Mouse (Mus musculus) forebrain, embryonic 10.5 days (tissue): Measurements from ENCODE around the gene Dzank1. TPM values are rescaled to one million over a fixed set of nuclear protein-coding genes. Genes with fewer than 3 reads are reported as not detected.

Source experiments
- DNase-seq: peaks from one replicate; pipeline ENCODE4 v3.0.0-alpha.2; 2017; ENCODE audit warnings: low spot score; ENCODE audit errors: extremely low spot score
- H3K27ac ChIP-seq: fragments of 300-500 bp; sonication (generic); 2 replicates; pipeline ENCODE4 v1.5.1; 2016; ENCODE audit warnings: mild to moderate bottlenecking
- H3K27me3 ChIP-seq: fragments of 300-500 bp; sonication (generic); 2 replicates; pipeline ENCODE4 v1.6.1; 2016; ENCODE audit warnings: mild to moderate bottlenecking; ENCODE audit not compliant: poor library complexity, severe bottlenecking
- H3K36me3 ChIP-seq: fragments of 300-500 bp; sonication (generic); replicated peaks from 2 replicates; pipeline ENCODE4 v1.6.1; 2016; ENCODE audit warnings: mild to moderate bottlenecking, moderate library complexity
- H3K4me1 ChIP-seq: fragments of 300-500 bp; sonication (generic); 2 replicates; pipeline ENCODE4 v1.6.1; 2016
- H3K4me3 ChIP-seq: fragments of 300-500 bp; sonication (generic); 2 replicates; pipeline ENCODE4 v1.5.1; 2016; ENCODE audit warnings: mild to moderate bottlenecking, moderate library complexity
- H3K9me3 ChIP-seq: fragments of 300-500 bp; sonication (generic); 2 replicates; pipeline ENCODE4 v1.6.1; 2016; ENCODE audit warnings: mild to moderate bottlenecking, moderate library complexity
- WGBS: fragments of 180-500 bp; shearing (Covaris S2); methylation state at CpG from one replicate; pipeline ENCODE4 v1.1.7; 2016; 5-methylcytosine and 5-hydroxymethylcytosine counted together
- polyA plus RNA-seq: library from polyadenylated mRNA; unstranded; fragments of >200 nt; fragmentation: Nextera tagmentation; extraction: Ambion mirVana; gene quantifications from 2 replicates; pipeline ENCODE4 v1.2.1, GENCODE M21; 2016

The Dzank1 gene
- polyA plus RNA-seq, 1 experiment from 2014 or later: 2.8 TPM

DNA sequence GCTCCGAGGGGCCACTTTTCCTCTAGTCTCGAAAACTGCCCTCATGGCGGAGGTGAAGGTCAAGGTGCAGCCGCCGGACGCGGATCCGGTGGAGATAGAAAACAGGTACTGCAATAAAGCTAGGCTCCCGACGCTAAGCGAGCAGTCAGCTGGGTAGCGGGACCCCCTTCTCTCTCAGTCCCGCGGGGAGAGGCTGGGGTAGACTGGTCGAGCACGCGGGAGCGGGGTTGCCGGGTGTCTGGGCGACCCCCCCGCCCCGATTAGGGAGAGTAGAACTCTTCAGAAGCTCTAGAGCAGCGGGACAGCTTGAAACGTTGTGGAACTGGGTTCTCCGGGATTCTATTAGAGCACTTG lies 584 bp upstream of the Dzank1 start:
- Histone ChIP-seq H3K36me3 (peaks cover 28% of the 10 kb centered on the region), H3K4me3 (peak overlapping the region; percentile 92), H3K4me1 (peaks cover 21% of the 10 kb centered on the region), H3K27me3 (peaks cover 14% of the 10 kb centered on the region), H3K9me3 (no peaks in the 10 kb centered on the region), H3K27ac (peak overlapping the region; percentile 90)
- DNase-seq: no peak
- WGBS: 0% methylated on average over 25 of the region's 25 CpGs

DNA sequence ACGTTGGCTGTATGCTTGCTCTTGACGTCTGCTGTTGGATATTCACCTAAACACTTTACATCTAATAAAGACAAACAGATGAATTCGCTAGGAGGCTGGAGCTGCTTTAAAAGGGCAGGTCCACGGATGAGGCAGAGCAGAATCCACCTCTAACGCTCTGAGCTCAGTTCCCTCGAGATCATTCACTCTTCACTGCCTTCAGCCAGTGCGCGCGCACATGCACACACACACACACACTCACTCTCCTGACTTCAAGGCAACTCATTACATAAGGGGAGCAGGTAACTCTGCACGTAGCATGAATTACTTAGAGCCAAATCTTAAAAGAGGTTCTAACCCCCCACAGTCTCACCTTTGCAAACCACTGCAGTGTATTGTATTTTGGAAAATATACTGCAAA lies 1.4 kb downstream of the Dzank1 start:
- no peak for DNase-seq
- WGBS: 63% methylated on average over 10 of the region's 10 CpGs
- no peaks in the 10 kb centered on the region for H3K9me3 ChIP-seq
- H3K4me1 ChIP-seq: peaks cover 21% of the 10 kb centered on the region
- peaks cover 14% of the 10 kb centered on the region for H3K27me3 ChIP-seq
- peaks cover 12% of the 10 kb centered on the region for H3K36me3 ChIP-seq
- H3K4me3 ChIP-seq: no peak overlapping the region
- H3K27ac ChIP-seq: no peak overlapping the region

DNA sequence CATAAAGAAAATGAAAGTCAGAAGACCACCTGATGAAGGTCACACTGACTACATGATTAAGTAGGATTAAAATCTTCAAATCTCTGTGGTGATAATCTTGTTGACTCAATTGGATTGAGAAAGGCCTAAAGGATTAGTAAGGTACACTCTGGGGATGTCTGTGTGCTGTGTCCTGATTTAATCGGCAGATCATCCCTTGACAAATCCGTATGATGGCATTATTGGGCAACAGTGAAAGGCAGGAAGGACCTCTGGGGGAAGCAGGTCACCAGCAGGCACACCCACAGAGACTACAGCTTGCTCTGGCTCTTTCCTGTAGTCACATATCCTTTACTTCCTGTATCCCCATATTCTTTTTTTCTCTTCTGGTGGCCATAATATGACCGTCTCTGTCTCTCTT lies 7.4 kb downstream of the Dzank1 start:
- 79% methylated on average over 3 of the region's 3 CpGs for WGBS
- H3K36me3 ChIP-seq: no peaks in the 10 kb centered on the region
- no peak for DNase-seq
- no peaks in the 10 kb centered on the region for H3K9me3 ChIP-seq
- no peaks in the 10 kb centered on the region for H3K27me3 ChIP-seq
- H3K4me1 ChIP-seq: no peaks in the 10 kb centered on the region
- no peak overlapping the region for H3K27ac ChIP-seq
- no peak overlapping the region for H3K4me3 ChIP-seq

DNA sequence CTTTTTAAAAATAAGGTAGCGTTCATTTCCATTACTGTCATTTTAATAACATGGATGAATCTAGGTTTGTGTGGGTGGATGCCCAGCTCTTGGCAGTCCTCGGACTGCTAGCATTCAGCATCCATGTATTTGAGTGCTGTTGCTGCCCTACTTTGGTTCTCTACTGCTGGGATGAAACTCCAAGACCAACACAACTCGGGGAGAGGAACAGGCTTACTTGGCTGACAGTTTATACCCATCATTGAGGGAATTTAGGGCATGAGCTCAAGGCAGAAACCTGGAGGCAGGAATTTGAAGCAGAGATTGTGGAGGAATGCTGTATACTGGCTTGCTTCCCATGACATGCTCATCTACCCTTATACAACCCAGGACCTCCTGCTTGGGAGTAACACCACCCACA lies 12.6 kb downstream of the Dzank1 start:
- Histone ChIP-seq H3K36me3 (no peaks in the 10 kb centered on the region), H3K27ac (no peak overlapping the region), H3K4me1 (no peaks in the 10 kb centered on the region), H3K4me3 (no peak overlapping the region), H3K27me3 (no peaks in the 10 kb centered on the region), H3K9me3 (no peaks in the 10 kb centered on the region)
- DNase-seq: no peak
- WGBS: 88% methylated on average over 3 of the region's 3 CpGs

DNA sequence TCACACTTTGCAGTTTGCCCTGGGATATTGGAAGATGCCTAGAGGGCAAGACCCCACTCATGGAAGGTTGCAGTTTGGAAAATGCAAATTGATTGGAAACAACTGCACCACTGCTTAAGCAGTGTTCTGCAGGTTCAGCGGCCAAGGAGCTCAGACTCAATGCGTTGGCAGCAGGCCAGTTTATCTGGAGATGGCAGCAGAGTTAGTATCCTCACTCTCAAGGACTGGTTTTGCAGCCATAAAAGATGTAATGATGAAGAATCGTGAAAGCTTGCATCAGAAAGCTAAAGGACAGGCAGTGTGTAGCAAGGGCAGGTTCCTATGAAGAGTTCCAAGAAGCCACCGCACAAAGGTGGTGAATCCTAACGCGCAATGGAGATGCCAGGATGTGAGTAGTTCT lies 25.1 kb downstream of the Dzank1 start:
- 94% methylated on average over 6 of the region's 6 CpGs for WGBS
- Histone ChIP-seq H3K4me3 (no peak overlapping the region), H3K27me3 (no peaks in the 10 kb centered on the region), H3K27ac (no peak overlapping the region), H3K9me3 (no peaks in the 10 kb centered on the region), H3K36me3 (no peaks in the 10 kb centered on the region), H3K4me1 (no peaks in the 10 kb centered on the region)
- DNase-seq: no peak

DNA sequence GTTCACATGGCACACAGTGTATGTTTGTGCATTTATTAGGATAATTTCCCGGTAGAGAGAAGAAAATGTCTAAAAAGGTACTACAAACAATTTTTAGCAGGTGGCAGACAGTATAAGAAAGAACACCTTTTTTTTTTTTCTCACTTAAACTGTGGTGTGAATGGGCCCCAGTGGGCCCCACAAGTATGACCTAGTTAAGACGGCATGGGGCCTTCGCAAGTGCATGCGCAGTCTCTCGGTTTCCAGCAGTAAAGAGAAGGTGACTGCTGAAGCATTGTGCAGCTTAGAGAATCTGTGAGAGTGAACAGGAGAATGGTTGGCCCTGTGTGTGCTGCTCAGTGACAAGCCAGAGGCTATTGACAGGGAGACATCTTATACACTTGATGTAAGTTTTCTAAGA lies 37.9 kb downstream of the Dzank1 start:
- H3K36me3 ChIP-seq: no peaks in the 10 kb centered on the region
- H3K27me3 ChIP-seq: no peaks in the 10 kb centered on the region
- DNase-seq: no peak
- H3K4me1 ChIP-seq: no peaks in the 10 kb centered on the region
- no peak overlapping the region for H3K27ac ChIP-seq
- H3K9me3 ChIP-seq: no peaks in the 10 kb centered on the region
- WGBS: 96% methylated on average over 5 of the region's 5 CpGs
- H3K4me3 ChIP-seq: no peak overlapping the region

DNA sequence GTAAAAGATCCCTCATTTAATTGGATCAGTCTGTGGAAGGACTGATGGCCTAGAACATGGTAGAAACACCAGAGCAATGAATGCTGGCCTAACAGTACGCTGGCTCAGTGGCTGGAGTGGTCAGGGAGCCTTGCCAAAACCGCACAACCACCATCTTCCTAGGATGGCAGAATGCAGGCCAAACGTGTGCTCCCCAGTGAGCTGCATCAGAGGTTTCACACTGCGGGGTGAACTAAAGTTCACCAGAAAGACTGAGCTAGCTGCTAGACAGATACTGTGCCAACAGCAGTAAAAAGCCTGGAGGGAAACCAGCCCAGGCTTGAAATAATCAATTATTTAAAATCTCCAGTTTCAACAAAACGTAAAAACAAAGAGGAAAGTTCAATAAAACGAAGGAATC lies 39.7 kb downstream of the Dzank1 start:
- no peaks in the 10 kb centered on the region for H3K9me3 ChIP-seq
- H3K27ac ChIP-seq: no peak overlapping the region
- 87% methylated on average over 6 of the region's 6 CpGs for WGBS
- no peaks in the 10 kb centered on the region for H3K4me1 ChIP-seq
- H3K27me3 ChIP-seq: no peaks in the 10 kb centered on the region
- DNase-seq: no peak
- no peak overlapping the region for H3K4me3 ChIP-seq
- H3K36me3 ChIP-seq: no peaks in the 10 kb centered on the region

DNA sequence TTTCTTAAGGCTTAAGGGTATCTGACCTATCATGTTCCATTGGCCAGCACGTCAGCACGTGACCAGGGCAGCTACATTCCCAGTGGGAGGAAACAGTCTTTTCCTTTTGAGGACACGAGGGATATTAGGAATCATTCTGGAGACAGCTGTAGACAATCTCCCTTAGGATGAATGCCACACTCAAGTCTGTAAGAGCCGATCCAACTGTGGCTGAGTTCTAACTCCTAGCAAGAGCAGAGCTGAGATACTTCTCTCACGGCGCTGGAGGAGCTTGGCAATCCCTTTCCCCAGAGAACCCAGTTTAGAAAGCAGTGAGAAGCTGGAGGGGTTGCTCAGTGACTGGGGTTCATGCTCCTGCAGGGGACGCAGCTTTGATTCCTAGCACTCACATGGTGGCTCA lies 41.8 kb downstream of the Dzank1 start:
- no peak for DNase-seq
- no peak overlapping the region for H3K4me3 ChIP-seq
- no peak overlapping the region for H3K27ac ChIP-seq
- no peaks in the 10 kb centered on the region for H3K9me3 ChIP-seq
- no peaks in the 10 kb centered on the region for H3K27me3 ChIP-seq
- 88% methylated on average over 7 of the region's 7 CpGs for WGBS
- H3K36me3 ChIP-seq: no peaks in the 10 kb centered on the region
- no peaks in the 10 kb centered on the region for H3K4me1 ChIP-seq

DNA sequence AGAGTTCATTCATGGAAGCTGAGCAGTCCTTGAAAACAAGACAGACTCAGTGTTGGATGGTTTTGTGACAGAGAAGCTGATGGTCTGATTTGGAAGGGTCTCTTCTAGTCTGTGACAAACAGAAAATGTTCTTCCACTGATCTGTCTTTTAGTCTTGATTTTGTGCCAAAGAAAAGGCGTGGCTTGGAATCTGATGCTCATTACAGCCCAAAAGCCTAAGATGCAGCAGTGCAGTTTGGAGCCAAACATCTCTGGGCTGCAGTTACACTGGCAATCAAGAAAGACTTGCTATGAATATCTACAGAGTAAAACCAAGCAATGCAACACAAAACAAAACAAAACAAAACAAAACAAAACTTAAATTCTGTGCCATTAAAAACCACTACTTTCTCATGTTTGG lies 43.1 kb downstream of the Dzank1 start:
- Histone ChIP-seq H3K27me3 (no peaks in the 10 kb centered on the region), H3K9me3 (no peaks in the 10 kb centered on the region), H3K4me1 (no peaks in the 10 kb centered on the region), H3K27ac (no peak overlapping the region), H3K4me3 (no peak overlapping the region), H3K36me3 (no peaks in the 10 kb centered on the region)
- no peak for DNase-seq
- WGBS: 70% methylated on average over 1 of the region's 1 CpGs

DNA sequence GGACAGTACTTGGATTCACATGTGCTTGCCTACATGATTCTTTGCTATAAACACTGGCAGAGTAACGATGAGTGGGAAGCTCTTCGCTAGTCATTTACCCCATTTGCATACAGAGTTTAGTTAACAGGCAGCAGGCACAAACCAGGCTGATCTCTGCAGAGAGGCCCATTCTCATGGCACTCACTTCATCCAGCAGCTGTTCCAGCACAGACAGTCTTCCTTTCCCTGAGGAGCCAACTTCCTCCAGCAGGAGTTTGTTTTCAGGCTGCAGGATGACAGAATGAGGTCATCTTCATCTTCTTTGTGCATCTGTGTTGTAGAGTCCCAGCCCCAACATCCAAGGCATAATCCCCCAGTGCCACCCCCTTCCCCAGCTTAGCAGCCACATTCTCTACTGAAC lies 47.8 kb downstream of the Dzank1 start:
- no peak for DNase-seq
- Histone ChIP-seq H3K27me3 (no peaks in the 10 kb centered on the region), H3K36me3 (no peaks in the 10 kb centered on the region), H3K4me1 (no peaks in the 10 kb centered on the region), H3K9me3 (no peaks in the 10 kb centered on the region), H3K27ac (no peak overlapping the region), H3K4me3 (no peak overlapping the region)
- 89% methylated on average over 2 of the region's 2 CpGs for WGBS

DNA sequence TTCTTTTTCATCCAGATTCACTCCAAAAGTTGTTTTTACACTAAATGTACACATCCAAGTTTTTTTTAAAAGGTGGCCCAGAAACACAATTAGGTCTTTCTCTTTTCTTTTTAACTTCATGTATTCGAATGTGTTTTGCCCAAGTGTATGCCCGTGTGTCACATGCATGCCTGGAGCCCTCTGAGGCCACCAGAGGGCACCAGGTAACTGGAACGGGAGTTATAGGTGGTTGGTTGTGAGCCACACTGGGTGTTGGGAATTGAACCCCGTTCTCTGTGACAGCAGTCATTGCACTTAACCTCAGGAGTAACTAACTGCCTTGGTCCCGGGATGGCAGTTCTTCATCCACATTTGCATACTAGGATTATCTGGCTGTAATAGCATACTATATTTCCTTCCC lies 60.0 kb downstream of the Dzank1 start:
- Histone ChIP-seq H3K9me3 (no peaks in the 10 kb centered on the region), H3K36me3 (no peaks in the 10 kb centered on the region), H3K27me3 (no peaks in the 10 kb centered on the region), H3K4me3 (no peak overlapping the region), H3K4me1 (no peaks in the 10 kb centered on the region), H3K27ac (no peak overlapping the region)
- 81% methylated on average over 5 of the region's 5 CpGs for WGBS
- no peak for DNase-seq

DNA sequence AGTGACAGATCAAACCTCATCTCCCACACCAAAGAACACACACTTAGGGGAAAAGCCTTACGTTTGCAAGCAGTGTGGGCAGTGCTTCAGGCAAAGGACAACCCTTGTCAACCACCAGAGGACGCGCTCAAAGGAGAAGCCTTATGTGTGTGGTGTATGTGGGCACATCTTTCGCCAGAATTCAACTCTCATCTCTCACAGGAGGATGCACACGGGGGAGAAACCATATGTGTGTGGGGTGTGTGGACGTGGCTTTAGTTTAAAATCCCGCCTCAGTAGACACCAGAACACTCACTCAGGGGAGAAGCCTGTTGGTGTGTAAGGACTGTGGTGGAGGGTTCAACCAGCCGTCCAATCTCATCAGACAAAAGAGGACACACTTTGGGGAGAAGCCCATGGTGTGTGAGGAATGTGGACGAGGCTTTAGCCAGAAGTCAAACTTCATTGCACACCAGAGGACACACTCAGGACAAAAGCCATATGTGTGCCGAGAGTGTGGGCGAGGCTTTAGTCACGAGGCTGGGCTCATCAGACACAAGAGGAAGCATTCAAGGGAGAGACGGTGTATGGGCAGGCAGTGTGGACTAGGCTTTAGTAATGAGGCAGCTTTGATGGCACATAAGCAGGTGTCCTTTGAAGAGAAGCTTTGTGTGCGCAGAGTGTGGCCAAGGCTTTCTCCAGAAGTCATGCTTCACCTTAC lies 61.2 kb downstream of the Dzank1 start:
- no peak for DNase-seq
- Histone ChIP-seq H3K4me3 (no peak overlapping the region), H3K36me3 (no peaks in the 10 kb centered on the region), H3K9me3 (no peaks in the 10 kb centered on the region), H3K27ac (no peak overlapping the region), H3K4me1 (no peaks in the 10 kb centered on the region), H3K27me3 (no peaks in the 10 kb centered on the region)
- 85% methylated on average over 14 of the region's 14 CpGs for WGBS

DNA sequence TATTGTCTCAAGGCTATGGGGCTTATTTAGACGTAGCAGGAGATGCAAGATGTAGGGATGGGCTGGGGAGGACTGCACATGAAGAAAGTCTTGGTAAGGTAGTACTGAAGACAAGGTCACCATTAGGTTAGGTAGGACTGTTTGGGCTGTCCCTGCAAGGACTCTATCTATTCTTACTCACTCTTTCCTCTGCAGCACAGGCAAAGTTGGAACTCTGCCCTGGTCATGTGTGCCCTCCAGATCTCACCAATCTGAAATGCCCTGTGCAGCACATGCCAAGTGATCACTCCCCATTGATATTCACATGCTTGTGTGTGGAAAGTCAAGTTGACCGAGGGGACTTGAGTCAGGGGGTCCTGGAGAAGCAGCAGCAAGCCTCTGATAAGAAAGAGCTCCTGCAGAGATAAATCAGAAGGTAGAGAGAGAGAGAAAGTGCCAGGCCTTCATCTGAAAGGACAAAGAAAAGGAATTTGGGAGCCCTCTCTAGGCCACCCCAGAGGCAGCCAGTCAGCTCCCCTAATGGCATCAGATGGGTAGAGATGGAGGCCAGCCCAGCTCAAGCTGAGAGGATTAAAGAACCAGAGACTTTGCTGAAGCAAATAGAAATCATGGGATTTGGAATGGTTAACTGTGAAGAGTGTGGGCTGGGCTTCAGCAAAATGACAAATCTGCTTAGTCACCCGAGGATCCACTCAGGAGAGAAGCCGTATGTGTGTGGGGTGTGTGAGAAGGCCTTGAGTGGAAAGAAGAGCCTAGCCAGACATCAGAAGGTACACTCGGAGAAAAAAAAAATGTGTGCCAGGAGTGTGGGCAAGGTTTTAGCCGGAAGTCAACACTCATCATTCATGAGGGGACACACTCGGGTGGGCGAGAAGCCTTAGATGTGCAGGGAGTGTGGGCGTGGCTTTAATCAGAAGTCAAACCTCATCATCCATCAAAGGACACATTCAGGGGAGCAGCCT lies 62.1 kb downstream of the Dzank1 start:
- no peaks in the 10 kb centered on the region for H3K36me3 ChIP-seq
- no peaks in the 10 kb centered on the region for H3K27me3 ChIP-seq
- H3K4me1 ChIP-seq: no peaks in the 10 kb centered on the region
- no peak overlapping the region for H3K4me3 ChIP-seq
- 84% methylated on average over 9 of the region's 9 CpGs for WGBS
- no peak overlapping the region for H3K27ac ChIP-seq
- H3K9me3 ChIP-seq: no peaks in the 10 kb centered on the region
- DNase-seq: no peak
